Mouse (Mus musculus) stomach, postnatal 0 days (tissue): ENCODE results near the gene Gm960. TPM values are rescaled to one million over a fixed set of nuclear protein-coding genes. Genes with fewer than 3 reads are reported as not detected.

ENCODE experiments used
- ATAC-seq: fragments of 200-750 bp; cut with Nextera tagmentation; 2 replicates; pipeline ENCODE4 v1.8.0; 2017; ENCODE audit not compliant: low FRiP score, low TSS enrichment
- DNase-seq: peaks from one replicate; pipeline ENCODE4 v3.0.0-alpha.2; 2016; ENCODE audit warnings: low spot score
- H3K27ac ChIP-seq: fragments of 300-500 bp; sonication (generic); replicated peaks from 2 replicates; pipeline ENCODE4 v1.5.1; 2014; ENCODE audit warnings: mild to moderate bottlenecking, control low read depth
- H3K27me3 ChIP-seq: fragments of 300-500 bp; sonication (generic); 2 replicates; pipeline ENCODE4 v1.6.1; 2014; ENCODE audit warnings: low read length; ENCODE audit not compliant: control insufficient read depth, insufficient read depth
- H3K36me3 ChIP-seq: fragments of 300-500 bp; sonication (generic); 2 replicates; pipeline ENCODE4 v1.6.1; 2014; ENCODE audit warnings: low read length, mixed read lengths; ENCODE audit not compliant: control insufficient read depth, insufficient read depth
- H3K4me1 ChIP-seq: fragments of 300-500 bp; sonication (generic); replicated peaks from 2 replicates; pipeline ENCODE4 v1.6.1; 2014; ENCODE audit warnings: antibody characterized with exemption; ENCODE audit not compliant: control insufficient read depth, insufficient read depth
- H3K4me2 ChIP-seq: fragments of 300-500 bp; sonication (generic); replicated peaks from 2 replicates; pipeline ENCODE4 v1.6.1; 2014; ENCODE audit warnings: low read depth, mild to moderate bottlenecking, control low read depth, moderate library complexity
- H3K4me3 ChIP-seq: fragments of 300-500 bp; sonication (generic); 2 replicates; pipeline ENCODE4 v1.5.1; 2014; ENCODE audit warnings: low read depth, low read length, control low read depth
- H3K9ac ChIP-seq: fragments of 300-500 bp; sonication (generic); 2 replicates; pipeline ENCODE4 v1.6.1; 2014; ENCODE audit warnings: mild to moderate bottlenecking, low read length, control low read depth, mixed read lengths
- H3K9me3 ChIP-seq: fragments of 300-500 bp; sonication (generic); 2 replicates; pipeline ENCODE4 v1.6.1; 2016; ENCODE audit warnings: low read length; ENCODE audit not compliant: control insufficient read depth
- CTCF ChIP-seq: IDR thresholded peaks from 2 replicates; pipeline ENCODE4 v1.5.1; 2016; ENCODE audit warnings: antibody characterized with exemption, low read depth, mild to moderate bottlenecking, moderate library complexity
- EP300 ChIP-seq: optimal IDR thresholded peaks from 2 replicates; pipeline ENCODE3; 2016; ENCODE audit warnings: antibody characterized with exemption
- WGBS: fragments of 180-500 bp; shearing (Covaris S2); extraction: QIAGEN DNeasy Blood & Tissue Kit; methylation state at CpG from one replicate; pipeline ENCODE4 v1.1.7; 2014; 5-methylcytosine and 5-hydroxymethylcytosine counted together
- polyA plus RNA-seq: library from polyadenylated mRNA; unstranded; fragments of >200 nt; fragmentation: Nextera tagmentation; extraction: Ambion mirVana; gene quantifications from 2 replicates; pipeline ENCODE4 v1.2.1, GENCODE M21; 2015

Gm960 gene
- polyA plus RNA-seq, 1 experiment from 2014 or later = 2.3 TPM

DNA sequence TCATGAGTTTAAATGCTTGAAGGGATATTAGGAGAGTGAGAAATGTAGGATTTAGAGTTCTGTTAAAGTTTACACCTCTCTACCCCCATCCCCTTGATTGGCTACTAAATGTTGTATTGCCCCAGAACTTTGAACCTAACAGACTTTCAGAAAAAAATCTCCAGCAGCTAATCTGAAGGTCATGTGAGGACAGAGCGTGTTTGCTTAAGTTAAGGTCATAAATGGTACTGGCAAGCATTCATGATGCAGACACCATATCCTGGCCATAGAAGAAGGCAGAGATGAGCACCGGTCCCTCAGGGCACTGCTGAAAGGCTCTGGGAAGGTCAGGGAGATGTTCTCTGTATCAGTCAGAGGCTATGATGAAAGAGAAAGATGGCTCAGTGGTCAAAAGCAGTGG lies 18.8 kb upstream of the Gm960 start:
- no peak overlapping the region for H3K4me3 ChIP-seq
- no peak for ATAC-seq
- no peaks in the 10 kb centered on the region for H3K4me1 ChIP-seq
- TF ChIP-seq CTCF (no peak), EP300 (no peak)
- no peaks in the 10 kb centered on the region for H3K36me3 ChIP-seq
- H3K4me2 ChIP-seq = no peak overlapping the region
- H3K27me3 ChIP-seq = peaks cover 7% of the 10 kb centered on the region; the same call in 1 of the 2 replicates
- DNase-seq = no peak
- no peaks in the 10 kb centered on the region for H3K9me3 ChIP-seq
- no peak overlapping the region for H3K9ac ChIP-seq
- H3K27ac ChIP-seq = no peak overlapping the region
- WGBS = 93% methylated on average over 2 of the region's 2 CpGs

GRCm38 (mm10) chr19:4716756-4717155 lies 18.3 kb upstream of the Gm960 start:
- no peak for TF ChIP-seq EP300
- no peak for TF ChIP-seq CTCF
- H3K27ac ChIP-seq = no peak overlapping the region
- no peak overlapping the region for H3K4me2 ChIP-seq
- no peak overlapping the region for H3K9ac ChIP-seq
- H3K27me3 ChIP-seq = peaks cover 8% of the 10 kb centered on the region; the same call in 1 of the 2 replicates
- ATAC-seq (no peak), DNase-seq (no peak)
- no peak overlapping the region for H3K4me3 ChIP-seq
- H3K36me3 ChIP-seq = no peaks in the 10 kb centered on the region
- WGBS = 94% methylated on average over 14 of the region's 14 CpGs
- H3K4me1 ChIP-seq = no peaks in the 10 kb centered on the region
- H3K9me3 ChIP-seq = no peaks in the 10 kb centered on the region

DNA sequence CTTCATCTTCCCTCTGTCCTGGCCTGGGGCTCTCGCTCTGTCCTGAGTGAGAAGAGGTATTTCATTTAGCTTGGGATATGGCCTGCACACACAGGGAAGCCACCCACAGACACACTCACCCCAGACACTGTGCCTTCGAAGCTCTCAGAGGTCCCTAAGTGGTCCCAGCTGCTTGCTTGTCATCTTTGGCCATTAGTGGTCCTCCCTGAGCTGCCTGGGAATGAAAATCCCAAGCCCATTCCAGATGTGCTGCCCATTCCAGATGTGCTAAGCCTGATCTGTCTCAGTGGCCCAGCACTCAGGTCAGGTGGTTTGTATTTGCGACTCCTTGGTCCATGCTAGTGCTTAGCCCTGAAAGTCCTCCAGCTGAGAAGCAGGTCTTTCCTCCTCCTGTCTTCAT lies 15.4 kb upstream of the Gm960 start:
- no peaks in the 10 kb centered on the region for H3K4me1 ChIP-seq
- no peak overlapping the region for H3K27ac ChIP-seq
- TF ChIP-seq EP300 (no peak), CTCF (no peak)
- H3K36me3 ChIP-seq = no peaks in the 10 kb centered on the region
- DNase-seq = no peak
- H3K9ac ChIP-seq = no peak overlapping the region
- H3K4me2 ChIP-seq = no peak overlapping the region
- WGBS = 79% methylated on average over 3 of the region's 3 CpGs
- no peak overlapping the region for H3K4me3 ChIP-seq
- no peaks in the 10 kb centered on the region for H3K9me3 ChIP-seq
- ATAC-seq = no peak
- H3K27me3 ChIP-seq = peaks cover 16% of the 10 kb centered on the region; the same call in 1 of the 2 replicates

DNA sequence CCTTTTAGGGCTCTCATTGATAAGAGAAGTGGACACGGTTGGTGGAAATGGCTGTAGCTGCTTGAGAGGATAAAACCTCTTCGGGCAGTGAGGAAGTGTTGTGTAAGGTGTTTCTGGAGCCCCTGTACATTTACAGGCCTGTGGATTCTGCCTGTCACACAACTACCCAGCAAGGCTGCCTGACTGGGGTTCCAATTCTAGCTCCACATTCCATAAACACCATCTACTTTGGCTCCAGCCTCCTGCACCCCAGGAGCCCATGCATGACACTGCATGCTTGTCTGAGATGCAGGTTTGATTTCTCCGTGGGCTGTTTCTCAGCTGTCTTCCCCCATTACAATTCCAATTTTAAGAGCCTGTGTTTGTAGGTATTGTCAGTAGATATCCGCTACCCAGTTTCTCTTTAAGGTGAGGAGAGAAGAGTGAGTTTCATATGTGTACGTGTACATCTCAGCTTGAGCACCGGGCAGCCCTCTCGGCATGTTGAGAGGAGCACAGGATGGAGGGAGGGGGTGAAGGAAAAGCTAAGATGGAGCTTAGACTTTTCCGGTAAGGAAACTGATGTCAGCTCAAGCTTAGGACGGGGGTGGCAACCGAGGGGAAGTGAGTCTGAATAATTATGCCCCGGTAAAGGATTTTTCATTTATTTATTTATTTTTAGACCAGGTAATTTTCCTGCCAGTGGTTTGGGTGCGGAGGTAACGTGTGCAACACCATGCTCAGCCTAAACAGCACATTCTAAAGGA lies 14.5 kb upstream of the Gm960 start:
- Histone ChIP-seq H3K4me3 (peak overlapping the region; percentile 51), H3K27me3 (peaks cover 16% of the 10 kb centered on the region; the same call in 1 of the 2 replicates), H3K4me2 (peak overlapping the region; percentile 92), H3K9ac (no peak overlapping the region), H3K36me3 (no peaks in the 10 kb centered on the region), H3K4me1 (no peaks in the 10 kb centered on the region), H3K9me3 (no peaks in the 10 kb centered on the region), H3K27ac (no peak overlapping the region)
- no peak for TF ChIP-seq EP300
- TF ChIP-seq CTCF = no peak
- ATAC-seq (no peak), DNase-seq (no peak)
- 58% methylated on average over 13 of the region's 13 CpGs for WGBS

GRCm38 (mm10) chr19:4712156-4712780 lies 13.8 kb upstream of the Gm960 start:
- WGBS = 2% methylated on average over 48 of the region's 60 CpGs
- TF ChIP-seq CTCF (no peak), EP300 (no peak)
- ATAC-seq (peak; percentile 44; the same call in 1 of the 2 replicates), DNase-seq (no peak)
- peak overlapping the region; percentile 92 for H3K4me2 ChIP-seq
- H3K27ac ChIP-seq = no peak overlapping the region
- peaks cover 16% of the 10 kb centered on the region; the same call in 1 of the 2 replicates for H3K27me3 ChIP-seq
- peak overlapping the region; percentile 55 for H3K9ac ChIP-seq
- peak overlapping the region; percentile 51 for H3K4me3 ChIP-seq
- no peaks in the 10 kb centered on the region for H3K36me3 ChIP-seq
- no peaks in the 10 kb centered on the region for H3K9me3 ChIP-seq
- H3K4me1 ChIP-seq = no peaks in the 10 kb centered on the region
